ENCODE assay signal across 9 mouse cellular contexts in genomic region chr1:127677661-127678580, GRCm38 (mm10). TPM values are rescaled to one million over a fixed set of nuclear protein-coding genes. Genes with fewer than 3 reads are reported as not detected.
DNase-seq lines count a peak whose midpoint lies in the region; ATAC-seq and TF ChIP-seq lines count a peak whose summit lies in the region.
"Had no signal": no experiment of that assay in that cellular context is flagged by ENCODE, and none has a peak within 500 bp of the region (broad histone marks: within the 10 kb centered on the region; RNA-seq: fewer than 3 reads in every experiment).

No protein-coding gene starts in this region.

- peaks cover 79% of the 10 kb centered on the region for H3K27me3 ChIP-seq in embryonic facial prominence, embryonic 10.5 days (replicated peaks; ENCODE audit: low read depth, poor library complexity, severe bottlenecking)
- peaks cover 57% of the 10 kb centered on the region for H3K27me3 ChIP-seq in hindbrain, embryonic 12.5 days
- peaks cover 57% of the 10 kb centered on the region for H3K27me3 ChIP-seq in limb, embryonic 14.5 days (ENCODE audit: control insufficient read depth, insufficient read depth, low read length)
- peaks cover 11% of the 10 kb centered on the region; the same call in 1 of the 2 replicates for H3K27me3 ChIP-seq in midbrain, embryonic 14.5 days (ENCODE audit: control insufficient read depth, insufficient read depth, low read length)

- no peaks in the 10 kb centered on the region for H3K9me3 ChIP-seq in embryonic facial prominence, embryonic 10.5 days
- no peaks in the 10 kb centered on the region for H3K9me3 ChIP-seq in hindbrain, embryonic 12.5 days (replicated peaks)
- 0 out of 2 replicates have a peak, but pooled peaks cover 3% of the 10 kb centered on the region for H3K9me3 ChIP-seq in limb, embryonic 14.5 days (ENCODE audit: control insufficient read depth, low read length)
- no peaks in the 10 kb centered on the region for H3K9me3 ChIP-seq in midbrain, embryonic 14.5 days (ENCODE audit: control insufficient read depth, low read length)

- TF ChIP-seq POLR2A in limb, embryonic 14.5 days (IDR thresholded peaks at IDR 0.05; ENCODE audit: borderline replicate concordance, extremely low read depth, insufficient read depth, insufficient read length), result no peak

- no peaks in the 10 kb centered on the region for H3K36me3 ChIP-seq in embryonic facial prominence, embryonic 10.5 days (replicated peaks)
- no peaks in the 10 kb centered on the region for H3K36me3 ChIP-seq in hindbrain, embryonic 12.5 days
- H3K36me3 ChIP-seq in limb, embryonic 14.5 days (ENCODE audit: control insufficient read depth, insufficient read depth, low read length), result no peaks in the 10 kb centered on the region
- H3K36me3 ChIP-seq in midbrain, embryonic 14.5 days (ENCODE audit: control insufficient read depth, insufficient read depth, low read length), result no peaks in the 10 kb centered on the region

- peak overlapping the region; percentile 79 for H3K9ac ChIP-seq in hindbrain, embryonic 12.5 days
- peak overlapping the region; percentile 41 for H3K9ac ChIP-seq in limb, embryonic 14.5 days (ENCODE audit: low read depth, low read length, severe bottlenecking)
- H3K9ac ChIP-seq in midbrain, embryonic 14.5 days (replicated peaks; ENCODE audit: low read length), result peak overlapping the region; percentile 82

- peak; percentile 68 for ATAC-seq in hindbrain, embryonic 12.5 days (ENCODE audit: low FRiP score)
- no peak for ATAC-seq in limb, embryonic 14.5 days (ENCODE audit: low FRiP score, low read depth)
- peak; percentile 80 for ATAC-seq in midbrain, embryonic 14.5 days (ENCODE audit: low FRiP score, low TSS enrichment)

- H3K4me2 ChIP-seq in hindbrain, embryonic 12.5 days (replicated peaks), result peak overlapping the region; percentile 86
- peak overlapping the region; percentile 98 for H3K4me2 ChIP-seq in limb, embryonic 14.5 days (replicated peaks; ENCODE audit: low read depth, low read length, severe bottlenecking)
- H3K4me2 ChIP-seq in midbrain, embryonic 14.5 days (ENCODE audit: low read length), result peak overlapping the region; percentile 87

- WGBS in embryonic facial prominence, embryonic 10.5 days, result 1% methylated on average over 64 of the region's 64 CpGs
- 2% methylated on average over 59 of the region's 64 CpGs for WGBS in hindbrain, embryonic 12.5 days
- 4% methylated on average over 50 of the region's 64 CpGs for WGBS in limb, embryonic 14.5 days
- 2% methylated on average over 63 of the region's 64 CpGs for WGBS in midbrain, embryonic 14.5 days

- H3K27ac ChIP-seq in embryonic facial prominence, embryonic 10.5 days (replicated peaks), result peak overlapping the region; percentile 35; the same call in 1 of the 2 replicates
- H3K27ac ChIP-seq in hindbrain, embryonic 12.5 days, result peak overlapping the region; percentile 79
- no peak overlapping the region for H3K27ac ChIP-seq in limb, embryonic 14.5 days (replicated peaks; ENCODE audit: low read depth, low read length)
- peak overlapping the region; percentile 70 for H3K27ac ChIP-seq in midbrain, embryonic 14.5 days (replicated peaks; ENCODE audit: low read depth, low read length)

- H3K4me1 ChIP-seq in embryonic facial prominence, embryonic 10.5 days, result peaks cover 17% of the 10 kb centered on the region
- H3K4me1 ChIP-seq in hindbrain, embryonic 12.5 days, result peaks cover 20% of the 10 kb centered on the region
- H3K4me1 ChIP-seq in limb, embryonic 14.5 days (ENCODE audit: control insufficient read depth, insufficient read depth, low read length), result peaks cover 5% of the 10 kb centered on the region
- peaks cover 22% of the 10 kb centered on the region for H3K4me1 ChIP-seq in midbrain, embryonic 14.5 days (ENCODE audit: control insufficient read depth, insufficient read depth, low read length)

- DNase-seq in adrenal gland, adult 18-20 months (ENCODE audit: low spot score in 2 of 2), result peak; percentile 15 to 23
- DNase-seq in adrenal gland, postnatal 4 days (ENCODE audit: low spot score in 2 of 2), result no peak
- peak; percentile 57 for DNase-seq in ZHBTc4 (ENCODE audit: low read depth, low spot score)
- DNase-seq in embryonic facial prominence, embryonic 10.5 days (ENCODE audit: low spot score), result peak; percentile 52
- no peak for DNase-seq in limb, embryonic 14.5 days (ENCODE audit: low spot score)
- DNase-seq in midbrain, embryonic 14.5 days, result peak; percentile 70
- peak; percentile 31 for DNase-seq in thymus, postnatal 25 days

- peak overlapping the region; percentile 66 for H3K4me3 ChIP-seq in embryonic facial prominence, embryonic 10.5 days
- H3K4me3 ChIP-seq in hindbrain, embryonic 12.5 days, result peak overlapping the region; percentile 63
- H3K4me3 ChIP-seq in limb, embryonic 14.5 days (replicated peaks; ENCODE audit: low read length), result peak overlapping the region; percentile 52
- peak overlapping the region; percentile 70 for H3K4me3 ChIP-seq in midbrain, embryonic 14.5 days (replicated peaks; ENCODE audit: low read depth, low read length)

RNA-seq across cellular contexts. Expression of gene Tmem163, which starts 1.4 kb away (rescaled TPM):
- under 1 TPM in 1 of 2 experiments, not detected in 1; 0.90 TPM for total RNA-seq in adrenal gland, adult 18-20 months (2021)
- total RNA-seq in adrenal gland, postnatal 4 days (2021), result 1 to 10 TPM; 1.0 to 1.1 TPM
- 3.0 and 4.2 TPM in 2 replicates for polyA plus RNA-seq in embryonic facial prominence, embryonic 10.5 days (2016; fragmentation: Nextera tagmentation; extraction: Ambion mirVana)
- 40.4 and 45.0 TPM in 2 replicates for polyA plus RNA-seq in hindbrain, embryonic 12.5 days (2016; fragmentation: Nextera tagmentation; extraction: Ambion mirVana)
- polyA plus RNA-seq in limb, embryonic 14.5 days (2012; rRNA removed), result 2.6 and 4.7 TPM in 2 replicates
- 1.7 and 2.5 TPM in 2 replicates for polyA plus RNA-seq in limb, embryonic 14.5 days (2014; fragmentation: Nextera tagmentation; extraction: Ambion mirVana)
- polyA plus RNA-seq in midbrain, embryonic 14.5 days (2014; fragmentation: Nextera tagmentation; extraction: Ambion mirVana), result 64.0 and 64.8 TPM in 2 replicates

RNA-seq across cellular contexts. Expression of gene Acmsd, which starts 51.3 kb away (rescaled TPM):
- total RNA-seq in adrenal gland, adult 18-20 months (2021), result under 1 TPM in 1 of 2 experiments, not detected in 1; 0.17 TPM
- total RNA-seq in adrenal gland, postnatal 4 days (2021), result 1 to 10 TPM in 1 of 2 experiments, under 1 TPM in 1; 0.28 to 1.5 TPM
- 0.11 and 0.22 TPM in 2 replicates for polyA plus RNA-seq in embryonic facial prominence, embryonic 10.5 days (2016; fragmentation: Nextera tagmentation; extraction: Ambion mirVana)
- 0.10 and 0.26 TPM in 2 replicates for polyA plus RNA-seq in hindbrain, embryonic 12.5 days (2016; fragmentation: Nextera tagmentation; extraction: Ambion mirVana)
- polyA plus RNA-seq in limb, embryonic 14.5 days (2012; rRNA removed), result 0.03 TPM in 1 of 2 replicates, not detected in the other
- 0.11 and 0.12 TPM in 2 replicates for polyA plus RNA-seq in limb, embryonic 14.5 days (2014; fragmentation: Nextera tagmentation; extraction: Ambion mirVana)
- 0.13 TPM in 2 replicates for polyA plus RNA-seq in midbrain, embryonic 14.5 days (2014; fragmentation: Nextera tagmentation; extraction: Ambion mirVana)
- total RNA-seq: layer of hippocampus, postnatal 25 days had no signal

Comparison
In these comparisons a context has a peak if more than half of its experiments do, and no peak if none do; other contexts are left out.
1. DNase-seq: peak in adrenal gland, adult 18-20 months (2 of 2), ZHBTc4 (single experiment), embryonic facial prominence, embryonic 10.5 days (single experiment), midbrain, embryonic 14.5 days (single experiment) and thymus, postnatal 25 days (single experiment); none in adrenal gland, postnatal 4 days (0 of 2) and limb, embryonic 14.5 days (single experiment).
2. Peak in every context shown above with its lines, with median percentiles within 50 percentile points of each other: H3K4me3 ChIP-seq, H3K4me2 ChIP-seq and H3K9ac ChIP-seq.